Mouse (Mus musculus): ENCODE measurements around the gene Spint2. TPM values are rescaled to one million over a fixed set of nuclear protein-coding genes. Genes with fewer than 3 reads are reported as not detected.

Spint2 gene
- polyA plus RNA-seq, 1 experiment: 43.8 TPM

DNA sequence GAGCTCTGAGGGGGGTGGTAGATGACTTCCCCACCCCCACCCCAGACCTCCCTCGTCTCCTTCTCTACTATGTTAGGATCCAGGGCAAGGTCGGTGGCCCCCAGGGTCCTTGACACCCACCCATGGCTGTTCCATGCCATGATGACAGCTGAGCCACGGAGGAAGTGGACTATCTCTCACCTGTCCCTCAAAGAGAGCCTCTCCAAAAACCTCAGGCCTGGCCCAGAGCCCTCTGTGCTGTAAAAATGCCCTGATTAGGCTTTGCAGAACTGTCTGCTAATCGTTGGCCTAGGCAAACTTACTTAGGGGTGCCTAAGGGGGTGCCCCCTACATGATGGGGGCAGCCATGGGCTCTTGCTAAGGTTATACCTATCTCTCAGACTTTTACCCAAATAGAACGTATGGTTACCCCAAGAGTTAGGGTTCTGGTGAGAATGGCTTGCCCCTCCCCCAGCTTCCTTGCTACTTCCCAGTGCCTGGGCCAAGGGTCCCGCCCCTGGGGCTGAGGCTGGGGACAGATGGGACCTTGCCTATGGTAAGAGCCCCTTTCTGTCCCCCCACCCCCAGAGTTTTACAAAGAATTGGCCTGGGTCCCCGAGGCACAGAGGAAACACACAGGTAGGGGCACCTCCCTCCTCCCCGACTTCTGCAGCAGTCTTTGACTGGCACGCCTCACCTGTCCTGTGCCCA is 32.0 kb upstream of the Spint2 start:
- no peak for TF ChIP-seq CTCF (IDR thresholded peaks at IDR 0.05; ENCODE audit: borderline replicate concordance, extremely low read depth, insufficient read depth, insufficient read length)
- no peak for TF ChIP-seq POLR2A (IDR thresholded peaks at IDR 0.05; ENCODE audit: borderline replicate concordance, extremely low read depth, insufficient read depth, insufficient read length, poor library complexity, severe bottlenecking)
- DNase-seq (ENCODE audit: low read depth): no peak

DNA sequence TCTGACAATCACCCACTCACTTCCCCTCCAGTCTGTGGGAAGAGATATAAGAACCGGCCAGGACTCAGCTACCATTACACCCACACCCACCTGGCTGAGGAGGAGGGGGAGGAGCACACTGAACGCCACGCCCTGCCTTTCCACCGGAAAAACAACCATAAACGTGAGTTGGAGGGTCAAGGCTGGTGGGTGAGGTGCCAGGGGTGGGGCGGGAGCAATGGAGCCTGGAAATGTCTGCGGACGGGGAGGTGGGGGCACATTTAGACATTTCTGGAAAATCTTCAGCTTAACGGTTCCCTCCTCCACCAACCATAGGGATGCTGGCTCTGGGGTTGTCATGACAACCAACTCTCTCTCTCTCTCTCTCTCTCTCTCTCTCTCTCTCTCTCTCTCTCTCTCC is 31.3 kb upstream of the Spint2 start:
- peak; percentile 76 for DNase-seq (ENCODE audit: low read depth)

DNA sequence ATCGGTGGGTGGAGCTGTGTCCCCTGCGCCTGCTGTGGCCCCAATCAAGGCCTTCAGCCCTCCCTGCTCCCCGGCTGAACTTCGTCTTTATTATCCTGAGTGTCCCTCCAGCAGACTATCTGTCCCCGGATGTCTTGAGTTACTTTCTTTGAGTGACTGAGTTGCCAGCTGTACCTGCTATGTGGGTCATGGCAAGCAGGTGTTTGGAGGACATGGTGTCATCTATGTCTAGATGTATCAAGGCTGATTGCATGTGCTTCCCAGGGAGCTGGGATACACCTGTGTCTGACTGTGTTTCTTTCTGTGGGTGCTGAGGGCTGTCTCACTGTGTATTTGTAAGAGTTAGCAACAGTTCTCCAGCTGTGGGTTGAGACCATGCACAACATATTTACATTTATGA is 28.0 kb upstream of the Spint2 start:
- DNase-seq (ENCODE audit: low read depth): no peak
- TF ChIP-seq CTCF (IDR thresholded peaks at IDR 0.05; ENCODE audit: borderline replicate concordance, extremely low read depth, insufficient read depth, insufficient read length) (no peak), POLR2A (IDR thresholded peaks at IDR 0.05; ENCODE audit: borderline replicate concordance, extremely low read depth, insufficient read depth, insufficient read length, poor library complexity, severe bottlenecking) (no peak)

More for the DNA sequence above, 31.3 kb upstream of the Spint2 start:
- no peak for TF ChIP-seq CTCF (IDR thresholded peaks at IDR 0.05; ENCODE audit: borderline replicate concordance, extremely low read depth, insufficient read depth, insufficient read length)
- TF ChIP-seq POLR2A (IDR thresholded peaks at IDR 0.05; ENCODE audit: borderline replicate concordance, extremely low read depth, insufficient read depth, insufficient read length, poor library complexity, severe bottlenecking): no peak

DNA sequence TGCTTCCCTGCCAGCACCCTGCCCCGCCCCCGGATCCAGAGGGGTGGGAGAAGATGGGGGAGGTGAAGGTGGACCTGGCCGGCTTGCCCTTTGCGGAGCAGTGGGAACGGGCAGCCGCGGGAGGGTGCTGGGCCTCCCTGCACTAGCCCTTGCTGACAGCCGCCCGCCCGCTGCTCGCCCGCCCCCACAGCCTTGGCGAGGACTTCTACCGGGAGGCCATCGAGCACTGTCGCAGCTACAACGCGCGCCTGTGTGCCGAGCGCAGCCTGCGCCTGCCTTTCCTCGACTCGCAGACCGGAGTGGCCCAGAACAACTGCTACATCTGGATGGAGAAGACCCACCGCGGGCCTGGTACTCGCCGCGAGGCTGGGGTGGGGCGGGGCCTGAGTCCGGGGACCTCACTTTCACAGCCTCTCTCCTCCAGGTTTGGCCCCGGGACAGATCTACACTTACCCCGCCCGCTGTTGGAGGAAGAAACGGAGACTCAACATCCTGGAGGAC is 27.6 kb upstream of the Spint2 start:
- peak; percentile 62 for DNase-seq (ENCODE audit: low read depth)
- TF ChIP-seq CTCF (IDR thresholded peaks at IDR 0.05; ENCODE audit: borderline replicate concordance, extremely low read depth, insufficient read depth, insufficient read length) (no peak), POLR2A (IDR thresholded peaks at IDR 0.05; ENCODE audit: borderline replicate concordance, extremely low read depth, insufficient read depth, insufficient read length, poor library complexity, severe bottlenecking) (no peak)

DNA sequence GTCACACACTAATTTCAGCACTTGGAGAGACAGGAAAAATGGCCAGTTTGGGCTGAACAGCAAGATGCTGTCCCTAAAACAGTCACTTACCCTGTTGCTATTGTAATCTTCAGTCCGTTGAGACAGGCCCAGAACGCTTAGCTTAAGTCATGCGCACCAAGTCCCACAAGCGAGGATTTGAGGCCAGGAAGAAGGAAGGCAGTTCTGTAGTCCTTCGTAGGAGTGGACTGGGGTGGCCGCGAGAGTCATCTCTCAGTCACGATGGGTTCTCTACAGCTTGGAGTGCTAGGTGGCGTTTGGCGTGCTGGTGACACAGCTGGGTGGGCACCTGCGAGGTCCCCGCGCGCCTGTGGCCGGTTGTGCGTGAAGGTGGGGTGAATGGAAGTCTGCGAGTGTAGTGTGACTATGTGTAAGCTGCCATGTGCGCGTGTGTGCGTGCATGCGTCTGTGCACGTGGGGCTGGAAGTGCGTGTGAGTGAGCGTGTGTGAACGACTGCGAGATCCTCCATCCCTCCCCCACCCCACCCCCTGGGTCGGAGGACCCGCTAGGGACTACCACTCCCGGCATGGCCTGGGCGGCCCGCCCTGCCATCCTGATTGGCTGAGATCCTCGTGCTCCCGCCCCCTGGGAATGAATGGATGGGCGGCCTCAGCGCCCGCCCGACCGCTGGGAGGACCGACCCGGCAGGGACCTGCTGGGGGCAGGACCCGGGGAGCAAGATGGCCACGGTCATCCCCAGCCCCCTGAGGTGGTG is 25.8 kb upstream of the Spint2 start:
- DNase-seq (ENCODE audit: low read depth): peak; percentile 96
- TF ChIP-seq POLR2A (IDR thresholded peaks at IDR 0.05; ENCODE audit: borderline replicate concordance, extremely low read depth, insufficient read depth, insufficient read length, poor library complexity, severe bottlenecking): peak; percentile 60; the same call in 1 of the 2 replicates
- TF ChIP-seq CTCF (IDR thresholded peaks at IDR 0.05; ENCODE audit: borderline replicate concordance, extremely low read depth, insufficient read depth, insufficient read length): no peak

DNA sequence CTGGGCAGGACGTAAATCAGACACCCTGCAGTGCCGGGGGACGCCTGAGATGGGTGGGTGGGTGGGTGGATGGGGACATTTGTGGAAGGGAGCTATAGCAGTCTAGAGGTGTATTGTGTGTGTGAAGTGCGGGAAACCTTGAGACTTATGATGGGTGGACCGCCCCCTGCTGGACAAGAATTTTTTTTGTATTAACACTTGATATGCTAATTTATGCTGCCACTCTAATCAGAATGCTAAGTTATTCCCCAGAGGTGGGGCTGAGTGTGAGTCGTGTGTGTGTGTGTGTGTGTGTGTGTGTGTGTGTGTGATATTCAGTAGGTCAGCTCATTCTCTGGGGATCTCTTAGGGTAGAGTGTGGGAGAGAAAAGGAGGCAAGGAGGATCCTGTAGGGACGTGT is 24.9 kb upstream of the Spint2 start:
- peak; percentile 94 for DNase-seq (ENCODE audit: low read depth)

DNA sequence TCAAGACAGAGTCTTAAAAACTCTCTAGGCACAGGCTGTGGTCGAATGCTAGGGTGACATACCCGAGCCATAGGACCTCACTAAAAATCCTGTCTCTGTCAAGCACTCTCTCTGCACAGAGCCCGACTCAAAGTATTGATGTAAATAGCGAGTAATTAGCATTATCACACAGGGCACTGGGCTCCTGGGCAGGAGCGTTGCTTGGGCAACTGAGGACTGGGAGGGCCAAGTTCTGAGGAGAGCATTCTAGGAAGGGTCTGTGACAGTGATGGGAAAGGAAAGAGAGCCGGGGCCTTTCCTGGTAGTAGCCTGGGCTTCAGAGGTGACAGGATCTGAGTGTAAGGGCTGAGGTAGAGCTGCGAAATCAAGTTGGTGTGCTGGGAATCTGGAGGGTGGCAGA is 24.4 kb upstream of the Spint2 start:
- peak; percentile 63 for DNase-seq (ENCODE audit: low read depth)

More for the DNA sequence above, 24.9 kb upstream of the Spint2 start:
- TF ChIP-seq CTCF (IDR thresholded peaks at IDR 0.05; ENCODE audit: borderline replicate concordance, extremely low read depth, insufficient read depth, insufficient read length) (peak; percentile 53; the same call in 1 of the 2 replicates), POLR2A (IDR thresholded peaks at IDR 0.05; ENCODE audit: borderline replicate concordance, extremely low read depth, insufficient read depth, insufficient read length, poor library complexity, severe bottlenecking) (no peak)

DNA sequence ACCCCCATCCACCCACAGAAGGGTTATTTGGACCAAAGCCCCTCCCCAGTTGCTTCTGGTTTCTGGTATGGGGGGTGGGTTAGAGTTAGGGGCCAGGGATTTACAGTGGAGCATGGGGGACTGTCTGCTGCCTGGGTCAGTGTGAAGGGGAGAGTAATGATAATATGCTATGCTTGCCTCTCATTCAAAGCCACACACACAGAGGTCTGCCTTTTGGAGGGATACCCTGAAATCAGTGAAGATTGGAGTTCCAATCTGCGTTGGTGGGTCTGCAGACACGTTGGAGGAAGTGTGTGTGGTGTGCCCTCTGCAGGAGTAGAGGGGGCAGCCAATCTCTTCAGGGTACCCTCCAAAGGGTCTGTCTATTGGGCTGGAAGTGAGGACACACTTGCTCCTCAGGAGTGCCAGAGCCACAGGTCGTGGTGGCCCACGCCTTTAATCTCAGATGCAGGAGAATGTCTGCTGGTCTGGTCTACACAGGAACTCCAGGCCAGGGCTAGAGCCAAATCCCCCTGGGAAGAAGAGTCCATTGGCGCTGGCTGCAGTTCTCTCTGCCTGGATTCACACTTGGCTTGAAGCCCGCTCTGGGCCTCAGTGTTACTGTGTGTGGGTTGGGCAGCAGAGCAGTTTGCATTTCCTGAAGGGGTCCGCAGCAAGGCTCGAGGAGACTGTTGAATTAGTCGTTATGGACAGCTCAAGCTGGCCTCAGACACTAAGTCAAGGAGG is 23.7 kb upstream of the Spint2 start:
- peak; percentile 64 for DNase-seq (ENCODE audit: low read depth)
- no peak for TF ChIP-seq CTCF (IDR thresholded peaks at IDR 0.05; ENCODE audit: borderline replicate concordance, extremely low read depth, insufficient read depth, insufficient read length)
- TF ChIP-seq POLR2A (IDR thresholded peaks at IDR 0.05; ENCODE audit: borderline replicate concordance, extremely low read depth, insufficient read depth, insufficient read length, poor library complexity, severe bottlenecking): no peak

More for the DNA sequence above, 24.4 kb upstream of the Spint2 start:
- TF ChIP-seq POLR2A (IDR thresholded peaks at IDR 0.05; ENCODE audit: borderline replicate concordance, extremely low read depth, insufficient read depth, insufficient read length, poor library complexity, severe bottlenecking) (no peak), CTCF (IDR thresholded peaks at IDR 0.05; ENCODE audit: borderline replicate concordance, extremely low read depth, insufficient read depth, insufficient read length) (no peak)

DNA sequence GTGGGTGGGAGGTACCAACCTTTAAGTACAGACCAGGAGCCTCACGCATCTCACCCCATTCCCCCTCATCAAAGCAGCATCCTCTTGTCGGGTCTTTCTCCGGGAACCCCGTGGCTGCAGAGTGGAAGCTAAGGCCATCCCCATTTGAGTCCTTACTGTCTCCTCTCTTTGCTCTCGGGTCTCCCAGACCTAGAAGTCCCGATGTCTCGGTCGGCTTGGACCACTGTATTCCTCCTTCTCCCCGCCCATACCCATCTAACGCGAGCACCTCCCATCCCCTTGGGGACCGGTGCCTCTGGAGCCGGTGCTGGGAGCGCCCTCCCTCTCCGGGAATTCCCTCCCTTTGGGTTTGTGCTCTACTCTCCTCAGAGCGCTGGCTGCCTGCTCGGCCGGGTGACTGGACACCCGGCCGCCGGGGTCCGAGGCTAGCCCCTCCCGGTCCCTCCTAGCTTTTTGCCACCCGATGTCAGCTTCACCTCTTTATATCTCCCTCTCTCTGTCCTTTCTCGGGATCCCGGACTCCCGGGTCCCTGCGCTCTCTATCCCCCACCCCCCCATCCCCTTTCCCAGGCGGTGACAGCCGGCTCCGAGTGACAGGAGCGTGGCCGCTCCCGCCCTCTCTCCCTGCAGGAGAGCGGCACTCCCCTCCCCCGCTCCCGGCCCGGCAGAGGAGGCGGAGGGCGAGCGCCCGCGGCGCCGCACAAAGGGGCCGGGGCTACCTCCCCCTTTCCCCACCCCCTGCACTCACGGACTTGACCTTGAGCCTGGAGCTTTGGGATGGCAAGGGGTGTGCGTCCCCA is 23.0 kb upstream of the Spint2 start:
- peak; percentile 74 for DNase-seq (ENCODE audit: low read depth)
- TF ChIP-seq POLR2A (IDR thresholded peaks at IDR 0.05; ENCODE audit: borderline replicate concordance, extremely low read depth, insufficient read depth, insufficient read length, poor library complexity, severe bottlenecking) (no peak), CTCF (IDR thresholded peaks at IDR 0.05; ENCODE audit: borderline replicate concordance, extremely low read depth, insufficient read depth, insufficient read length) (no peak)

DNA sequence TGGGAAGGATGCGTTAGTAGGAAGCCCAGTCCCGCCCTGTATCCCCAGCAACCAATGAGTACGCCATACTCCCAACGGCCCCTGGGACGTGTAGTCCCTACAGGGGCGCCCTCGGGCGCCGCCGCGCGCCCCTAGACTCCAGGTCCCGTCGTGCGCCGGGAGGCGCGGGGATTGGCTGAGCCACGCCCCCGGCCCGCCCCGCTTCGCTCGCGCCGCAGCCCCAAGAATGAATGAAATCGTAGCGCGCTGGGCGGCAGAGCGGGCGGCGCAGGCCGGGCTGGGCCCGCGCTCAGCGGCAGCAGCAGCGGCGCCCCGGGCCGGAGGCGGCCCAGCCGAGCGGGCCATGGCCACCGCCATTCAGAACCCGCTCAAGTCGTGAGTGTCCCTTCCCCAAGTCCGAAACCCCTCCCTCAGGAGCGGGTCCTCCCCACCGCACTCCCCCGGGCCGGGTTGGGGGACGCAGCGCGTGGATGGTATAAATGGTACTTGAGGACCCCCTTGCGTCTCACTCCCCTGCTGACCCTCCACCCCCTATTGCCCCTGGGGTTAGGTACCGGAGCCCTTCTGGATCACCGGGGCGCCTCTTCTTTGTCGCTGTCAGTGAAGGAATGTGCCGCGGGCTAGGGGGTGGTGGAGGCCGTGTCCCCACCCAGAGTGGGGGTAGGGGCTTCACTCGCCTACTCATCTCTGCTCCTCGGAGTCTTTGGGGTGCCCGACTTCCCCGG is 22.2 kb upstream of the Spint2 start, which contains the start of gene Dpf1:
Dpf1 (plus strand) TSS at position 214 of the 725 bp plus-strand sequence.
- TF ChIP-seq POLR2A (IDR thresholded peaks at IDR 0.05; ENCODE audit: borderline replicate concordance, extremely low read depth, insufficient read depth, insufficient read length, poor library complexity, severe bottlenecking) (peak; percentile 88), CTCF (IDR thresholded peaks at IDR 0.05; ENCODE audit: borderline replicate concordance, extremely low read depth, insufficient read depth, insufficient read length) (peak; percentile 7; the same call in 1 of the 2 replicates)
- DNase-seq (ENCODE audit: low read depth): peak; percentile 98

Measured in brain, embryonic 14.5 days (tissue).